Mouse (Mus musculus) gonadal fat pad, adult 2 months (tissue): ENCODE results near the gene 6820408C15Rik. TPM values are rescaled to one million over a fixed set of nuclear protein-coding genes. Genes with fewer than 3 reads are reported as not detected.

Experiments used
- DNase-seq: peaks from one replicate; pipeline ENCODE4 v3.0.0-alpha.2; 2012; ENCODE audit warnings: low read depth
- polyA plus RNA-seq: library from polyadenylated mRNA; depleted of rRNA; stranded (reverse); fragments of >200 nt; gene quantifications from 2 replicates; pipeline ENCODE4 v1.2.3, GENCODE M21; 2012; rRNA removed

6820408C15Rik gene
- polyA plus RNA-seq, 1 experiment = 1.5 TPM

- no peak for DNase-seq
Measured at GRCm38 (mm10) chr2:152470973-152471372, 55.6 kb downstream of the 6820408C15Rik start.

- no peak for DNase-seq
Measured at GRCm38 (mm10) chr2:152472434-152472833, 57.0 kb downstream of the 6820408C15Rik start.

DNA sequence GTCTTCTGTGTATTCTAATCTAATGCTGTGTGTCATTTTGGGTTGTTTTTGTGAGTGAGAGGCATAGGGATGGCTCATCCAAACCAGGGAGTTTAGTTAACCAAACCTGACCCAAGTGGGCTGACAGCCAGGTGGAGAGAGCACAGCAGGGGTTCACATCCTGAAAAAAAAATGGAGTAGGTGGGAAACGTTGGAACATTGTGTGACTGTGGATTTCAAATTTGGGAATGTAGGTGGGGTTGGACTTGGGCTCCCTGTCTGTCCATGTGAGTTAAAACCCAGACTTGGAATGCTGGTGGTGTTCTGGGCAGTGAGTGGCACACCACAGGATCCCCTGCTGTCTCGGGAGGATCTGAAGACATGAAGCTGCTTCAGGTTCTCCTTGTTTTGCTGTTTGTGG lies 61.4 kb downstream of the 6820408C15Rik start, which contains the start of gene Defb20:
TSS of gene Defb20 (plus strand) at position 301 of the 400 bp plus-strand sequence.
- no peak for DNase-seq

DNA sequence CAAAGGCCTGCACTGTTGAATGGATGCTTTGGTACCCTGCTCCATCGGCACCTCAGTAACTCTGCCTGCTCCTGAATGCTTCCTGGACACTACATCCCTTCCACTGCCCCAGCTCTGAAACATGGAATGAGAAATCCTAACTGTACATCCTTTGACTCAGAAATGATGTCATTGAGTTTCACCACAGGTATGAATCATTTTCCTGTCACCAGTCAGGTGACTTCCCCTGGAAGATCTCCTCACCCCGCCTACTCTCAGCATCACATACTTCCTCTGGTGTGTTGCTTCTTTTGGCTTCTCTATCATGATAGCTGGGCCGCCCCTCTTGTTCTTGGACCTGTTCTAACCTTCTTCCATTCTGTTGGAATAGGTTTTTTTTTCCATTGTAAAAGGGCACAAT lies 65.5 kb downstream of the 6820408C15Rik start:
- no peak for DNase-seq

DNA sequence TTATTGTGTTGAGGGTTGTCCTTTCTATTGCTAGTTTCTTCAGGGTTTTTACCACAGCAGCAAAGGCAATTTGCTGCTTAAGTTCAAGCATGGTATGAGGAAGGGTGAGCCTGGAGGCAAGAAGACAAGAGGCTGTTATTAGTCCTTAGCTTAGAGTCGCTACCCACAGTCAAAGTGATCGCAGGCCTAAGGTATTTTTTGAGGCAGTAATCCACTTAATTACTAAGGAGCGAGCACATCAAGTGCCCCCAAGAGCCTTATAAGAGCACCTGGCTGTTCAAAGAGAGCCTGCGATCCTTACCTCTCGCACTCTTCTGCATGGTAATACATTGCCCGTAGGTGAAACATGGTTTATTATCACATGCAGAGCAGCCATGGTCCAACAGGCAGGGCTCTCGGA lies 66.3 kb downstream of the 6820408C15Rik start:
- DNase-seq = no peak

- no peak for DNase-seq
Measured at GRCm38 (mm10) chr2:152487024-152487423, 71.6 kb downstream of the 6820408C15Rik start.

- no peak for DNase-seq
Measured at GRCm38 (mm10) chr2:152490038-152490437, 74.7 kb downstream of the 6820408C15Rik start, which contains the start of gene Defb22. TSS of gene Defb22 (minus strand) at chr2:152490138.

DNA sequence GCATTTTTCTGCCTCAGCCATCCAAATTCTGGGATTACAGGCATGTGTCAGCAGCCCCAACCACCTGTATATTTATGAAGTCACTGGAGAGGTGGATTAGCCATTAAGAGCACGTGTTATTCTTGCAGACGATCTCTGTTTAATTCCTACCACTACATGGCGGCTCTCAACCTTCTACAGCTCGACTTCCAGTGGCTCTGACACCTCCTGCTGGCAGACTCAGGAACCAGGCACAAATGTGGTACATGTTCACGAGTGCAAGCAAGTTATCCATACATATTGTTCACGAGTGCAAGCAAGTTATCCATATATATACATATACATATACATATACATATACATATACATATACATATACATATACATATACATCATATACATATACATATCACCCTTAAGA lies 77.8 kb downstream of the 6820408C15Rik start:
- DNase-seq = no peak

Other genes with a start within 250 kb of the 6820408C15Rik start
- gene Csnk2a1, start 188.7 kb upstream of the 6820408C15Rik start, polyA plus RNA-seq = 26.7 and 29.6 TPM in 2 replicates
- 82.0 and 93.5 TPM in 2 replicates for gene Tbc1d20, start 121.8 kb upstream of the 6820408C15Rik start, polyA plus RNA-seq
- gene Rbck1, start 82.9 kb upstream of the 6820408C15Rik start, polyA plus RNA-seq = 140 and 169 TPM in 2 replicates
- 3.6 and 4.3 TPM in 2 replicates for gene Trib3, start 71.6 kb upstream of the 6820408C15Rik start, polyA plus RNA-seq
- gene Nrsn2, start 38.9 kb upstream of the 6820408C15Rik start, polyA plus RNA-seq = 0.07 and 0.08 TPM in 2 replicates
- 14.0 and 20.1 TPM in 2 replicates for gene Sox12, start 17.5 kb upstream of the 6820408C15Rik start, polyA plus RNA-seq
- 4.0 and 5.6 TPM in 2 replicates for gene Zcchc3, start 560 bp upstream of the 6820408C15Rik start, polyA plus RNA-seq
- 374 and 466 TPM in 2 replicates for gene Defb23, start 49.0 kb downstream of the 6820408C15Rik start, polyA plus RNA-seq
- 2,505 and 2,619 TPM in 2 replicates for gene Defb20, start 61.5 kb downstream of the 6820408C15Rik start, polyA plus RNA-seq
- 427 and 445 TPM in 2 replicates for gene Defb22, start 74.6 kb downstream of the 6820408C15Rik start, polyA plus RNA-seq
- 162 and 254 TPM in 2 replicates for gene Defb26, start 96.1 kb downstream of the 6820408C15Rik start, polyA plus RNA-seq
- gene Defb28, start 102.7 kb downstream of the 6820408C15Rik start, polyA plus RNA-seq = 568 and 1,189 TPM in 2 replicates
- 275 and 317 TPM in 2 replicates for gene Defb29, start 124.5 kb downstream of the 6820408C15Rik start, polyA plus RNA-seq
- gene Gm17416, start 153.8 kb downstream of the 6820408C15Rik start, polyA plus RNA-seq = under 0.01 and 893 TPM in 2 replicates
- 358 and 473 TPM in 2 replicates for gene Defb21, start 157.2 kb downstream of the 6820408C15Rik start, polyA plus RNA-seq
- 9.6 and 11.3 TPM in 2 replicates for gene Defb19, start 164.7 kb downstream of the 6820408C15Rik start, polyA plus RNA-seq
- 162 and 204 TPM in 2 replicates for gene Defb45, start 183.8 kb downstream of the 6820408C15Rik start, polyA plus RNA-seq
- gene Defb36, start 188.7 kb downstream of the 6820408C15Rik start, polyA plus RNA-seq = 5.4 and 9.0 TPM in 2 replicates
- gene Defb25, start 207.5 kb downstream of the 6820408C15Rik start, polyA plus RNA-seq = 6,893 and 7,961 TPM in 2 replicates
- 41.5 and 49.3 TPM in 2 replicates for gene Rem1, start 211.4 kb downstream of the 6820408C15Rik start, polyA plus RNA-seq